Mouse (Mus musculus) kidney, adult 9 months (tissue): Measurements from ENCODE around the gene Mt1.

ENCODE experiments used
- DNase-seq: peaks from one replicate; pipeline ENCODE4 v3.0.0; 2022

Mt1 gene

GRCm38 (mm10) chr8:94209639-94210038 is 30.8 kb downstream of the Mt1 start:
- DNase-seq: no peak

- DNase-seq: no peak
Observed at GRCm38 (mm10) chr8:94210225-94210624, 31.3 kb downstream of the Mt1 start.

DNA sequence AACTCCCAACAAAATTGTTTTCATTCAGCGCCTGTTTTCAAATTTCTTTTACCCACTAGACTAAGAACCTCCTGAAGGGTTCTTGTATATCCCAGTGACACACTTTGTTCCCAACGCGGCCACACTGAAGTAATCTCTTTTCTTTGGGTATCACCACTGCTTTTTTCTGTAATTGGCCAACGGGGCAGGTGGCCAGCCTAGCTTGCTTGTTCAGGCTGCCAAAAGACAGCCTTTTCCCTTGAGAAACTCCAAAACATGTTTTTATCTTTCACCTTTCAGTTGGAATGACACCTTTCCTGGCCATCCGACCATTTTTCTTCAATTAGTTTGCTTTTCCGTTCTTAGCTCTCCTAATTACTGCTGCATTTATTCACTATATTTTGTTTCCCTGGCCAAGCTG is 34.9 kb downstream of the Mt1 start:
- no peak for DNase-seq

DNA sequence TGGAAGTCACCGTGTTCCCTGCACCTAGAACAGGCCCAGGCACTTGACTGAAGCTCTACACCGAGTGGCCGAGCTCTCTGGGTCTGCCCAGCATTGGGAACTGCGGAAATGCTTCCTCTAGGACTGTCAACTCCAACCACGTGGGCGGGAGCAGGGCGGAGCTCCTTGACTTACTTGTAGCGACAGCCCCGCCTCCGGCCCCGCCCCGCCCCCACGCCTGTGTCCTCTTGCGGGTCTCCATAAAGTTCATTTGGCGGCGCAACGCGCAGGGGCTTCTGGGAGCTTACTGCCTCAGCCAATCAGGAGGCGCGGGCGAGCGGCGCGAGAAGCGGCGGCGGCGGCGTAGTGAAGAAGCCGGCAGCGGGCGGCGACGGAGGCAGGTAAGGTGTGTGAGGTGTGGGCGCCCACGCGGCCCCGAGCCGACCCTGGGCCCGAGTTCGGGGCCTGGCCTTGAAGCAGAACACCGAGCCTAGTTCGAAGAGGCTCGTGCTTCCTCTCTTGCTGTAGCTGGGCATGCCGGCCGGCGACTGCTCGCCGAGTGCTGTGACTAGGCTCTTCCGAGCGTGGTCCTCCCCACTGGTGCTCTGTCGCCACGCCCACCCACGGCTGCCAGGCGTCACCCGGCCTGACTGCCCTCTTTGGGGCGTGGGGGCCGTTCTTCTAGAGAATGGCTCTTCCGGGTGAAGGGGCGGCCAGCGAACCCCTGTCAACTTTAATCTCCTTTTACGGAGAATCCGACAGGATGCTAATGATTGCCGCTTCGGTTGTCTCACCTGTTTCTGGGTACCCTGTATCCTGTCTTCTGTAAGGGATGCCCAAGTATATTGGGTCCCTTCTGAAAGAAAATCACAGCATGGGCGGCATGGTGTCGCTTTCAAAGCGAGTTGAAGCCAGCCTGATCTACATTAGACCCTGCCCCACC is 35.6 kb downstream of the Mt1 start, which contains the start of gene Nup93:
Gene Nup93 (plus strand): TSS at position 313 of the 922 bp plus-strand sequence.
- peak; percentile 100 for DNase-seq

GRCm38 (mm10) chr8:94227381-94227939 is 48.6 kb downstream of the Mt1 start:
- no peak for DNase-seq
